ENCODE assay signal across 10 mouse cellular contexts in the genomic region with DNA sequence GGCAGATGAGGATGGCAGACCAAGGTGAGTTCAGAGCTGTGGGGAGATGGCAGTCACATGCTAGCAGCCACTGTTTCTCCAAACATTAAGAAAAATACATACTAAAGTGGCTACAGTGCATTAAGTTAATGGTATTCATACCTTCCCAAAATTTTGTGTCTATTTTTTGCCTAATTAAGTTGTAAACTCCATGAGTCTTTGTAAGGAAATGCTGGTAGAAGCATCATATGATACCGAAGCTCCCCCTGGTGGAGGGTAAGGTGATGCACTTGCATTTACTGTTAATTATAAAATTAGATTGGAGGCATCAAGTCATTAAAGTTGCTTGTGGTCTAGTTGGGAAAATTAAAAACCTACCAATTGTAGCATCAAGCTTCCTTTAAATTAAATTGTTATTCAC. TPM values are rescaled to one million over a fixed set of nuclear protein-coding genes. Genes with fewer than 3 reads are reported as not detected.
DNase-seq lines count a peak whose midpoint lies in the region.
"Had no signal": no experiment of that assay in that cellular context is flagged by ENCODE, and none has a peak within 500 bp of the region (broad histone marks: within the 10 kb centered on the region; RNA-seq: fewer than 3 reads in every experiment).

No protein-coding gene starts in this region.

- H3K4me3 ChIP-seq in hindbrain, embryonic 10.5 days, result no peak overlapping the region
- H3K4me3 ChIP-seq: erythroblast, embryonic 14.5 days; liver, embryonic 15.5 days had no signal

- 2% methylated on average over 1 of the region's 1 CpGs for WGBS in hindbrain, embryonic 10.5 days

- H3K9me3 ChIP-seq in hindbrain, embryonic 10.5 days, result no peaks in the 10 kb centered on the region
- H3K9me3 ChIP-seq: liver, embryonic 15.5 days had no signal

- H3K27me3 ChIP-seq in hindbrain, embryonic 10.5 days (ENCODE audit: insufficient read depth, poor library complexity, severe bottlenecking), result no peaks in the 10 kb centered on the region
- H3K27me3 ChIP-seq: liver, embryonic 15.5 days had no signal

- no peaks in the 10 kb centered on the region for H3K4me1 ChIP-seq in hindbrain, embryonic 10.5 days (replicated peaks)
- H3K4me1 ChIP-seq: liver, embryonic 15.5 days had no signal

- DNase-seq in kidney, adult 18-20 months, result peak; percentile 44
- no peak for DNase-seq in kidney, adult 11 months
- peak; percentile 73 to 80 for DNase-seq in B cell, adult 2 months
- DNase-seq in MEL-GATA-1-ER (ENCODE audit: extremely low read depth, low read depth), result peak; percentile 63
- peak; percentile 53 to 83 for DNase-seq in cerebellum, postnatal 25 days
- DNase-seq in layer of hippocampus, postnatal 10 days (ENCODE audit: low spot score in 2 of 2), result peak; percentile 64 to 72
- peak; percentile 25 for DNase-seq in spleen, adult 12 weeks (ENCODE audit: low spot score)
- DNase-seq in hindbrain, embryonic 10.5 days (ENCODE audit: low spot score), result no peak

- peaks cover 13% of the 10 kb centered on the region; the same call in 1 of the 2 replicates for H3K36me3 ChIP-seq in hindbrain, embryonic 10.5 days

- H3K27ac ChIP-seq in hindbrain, embryonic 10.5 days, result no peak overlapping the region
- H3K27ac ChIP-seq: liver, embryonic 15.5 days had no signal

RNA-seq across cellular contexts. Expression of a gene that starts 21.6 kb away (rescaled TPM):
- total RNA-seq in layer of hippocampus, postnatal 10 days (2021), result 10 to 100 TPM; 39.3 to 41.5 TPM
- 2.1 and 4.3 TPM in 2 replicates for polyA plus RNA-seq in hindbrain, embryonic 10.5 days (2016; fragmentation: Nextera tagmentation; extraction: Ambion mirVana)

RNA-seq across cellular contexts. Expression of a gene that starts 38.7 kb away (rescaled TPM):
- 10 to 100 TPM; 12.7 to 13.4 TPM for total RNA-seq in layer of hippocampus, postnatal 10 days (2021)
- 42.0 and 49.6 TPM in 2 replicates for polyA plus RNA-seq in hindbrain, embryonic 10.5 days (2016; fragmentation: Nextera tagmentation; extraction: Ambion mirVana)

Comparison
In these comparisons a context has a peak if more than half of its experiments do, and no peak if none do; other contexts are left out.
1. DNase-seq: peak in kidney, adult 18-20 months (single experiment), B cell, adult 2 months (2 of 2), MEL-GATA-1-ER (single experiment), cerebellum, postnatal 25 days (2 of 2), layer of hippocampus, postnatal 10 days (2 of 2) and spleen, adult 12 weeks (single experiment); none in kidney, adult 11 months (single experiment) and hindbrain, embryonic 10.5 days (single experiment).